Mouse (Mus musculus) cerebellum, adult 9-10 months (tissue): ENCODE data around the gene Maml1.
A peak's percentile ranks its signal among the peaks of the same experiment; 100 is the strongest.
"Not testable (repeated sequence)": the region's sequence is repeated elsewhere in the genome, so short reads cannot be mapped to it uniquely, and the experiment has no call there.

ENCODE experiments used
- DNase-seq: peaks from one replicate; pipeline ENCODE4 v3.0.0; 2022

Maml1 gene

DNA sequence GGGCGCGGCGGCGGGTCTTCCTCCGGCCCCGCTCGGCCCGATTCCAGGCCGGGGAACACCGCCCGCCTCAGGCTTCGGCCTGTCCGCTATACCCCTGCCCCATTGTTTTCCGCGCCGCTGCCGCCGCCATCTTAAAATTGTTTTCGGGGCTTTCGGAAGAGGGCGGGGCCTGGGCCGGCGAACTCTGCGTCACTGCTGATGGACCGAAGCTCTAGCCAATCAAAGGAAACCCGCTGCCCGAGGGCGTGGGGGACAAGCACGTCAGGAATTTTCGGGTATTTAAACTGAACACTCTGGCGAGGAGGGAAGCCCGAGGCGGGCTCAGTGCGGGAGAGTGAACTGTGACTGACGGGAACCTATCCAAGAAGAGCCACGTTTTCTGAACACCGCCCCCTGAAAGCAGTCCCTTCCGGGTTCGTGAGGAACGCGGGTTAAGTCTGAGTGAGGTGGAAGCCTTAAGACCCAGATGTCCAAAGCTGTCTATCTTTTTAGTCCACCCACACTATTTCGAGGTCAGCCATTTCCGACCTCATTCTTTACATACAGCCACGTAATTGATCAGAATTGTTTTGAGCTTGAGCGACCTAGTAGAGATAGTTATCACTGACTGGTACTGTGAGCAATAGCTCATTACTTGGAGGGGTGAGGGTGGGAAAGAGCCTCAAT is at the start of gene Maml1:
Gene Maml1 (minus strand): TSS at position 122 of the 666 bp plus-strand sequence.
- peak; percentile 98 for DNase-seq

DNA sequence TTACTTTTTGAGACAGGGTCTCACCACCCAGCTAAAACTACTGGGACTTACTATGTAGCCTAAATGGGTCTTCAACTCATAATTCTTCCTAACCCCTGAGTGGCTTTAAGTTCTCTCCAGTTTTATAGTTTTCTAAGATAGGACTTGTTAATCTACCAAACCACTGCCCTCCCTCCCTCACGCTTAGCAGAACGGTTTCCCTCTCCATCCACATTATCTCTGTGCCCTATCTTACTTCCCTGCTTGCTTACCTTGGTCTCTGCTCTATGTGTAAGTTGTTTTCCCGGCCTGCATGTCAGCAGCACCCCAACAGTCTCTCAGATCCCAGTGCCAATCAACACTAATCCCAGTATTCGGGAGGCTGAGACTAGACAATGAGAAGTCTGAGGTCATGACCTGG is 44.8 kb upstream of the Maml1 start:
- DNase-seq = no peak

DNA sequence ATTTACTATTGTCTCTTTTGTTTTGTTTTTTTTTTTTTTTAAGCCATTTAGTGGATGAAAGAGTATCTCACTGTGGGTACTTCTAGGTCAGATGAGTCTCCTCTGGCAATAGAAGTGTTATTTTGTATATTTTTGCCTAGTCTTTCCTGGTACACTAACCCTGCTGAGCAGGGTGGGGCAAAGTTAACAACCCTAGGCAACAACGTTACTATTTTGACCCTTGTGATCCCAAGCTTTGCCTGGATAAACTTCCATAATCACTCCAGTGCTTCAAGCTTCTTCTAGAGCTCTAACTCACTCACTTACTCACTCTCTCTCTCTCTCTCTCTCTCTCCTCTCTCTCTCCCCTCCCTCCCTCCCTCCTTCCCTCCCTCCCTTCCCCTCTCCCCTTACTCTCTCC is 44.0 kb upstream of the Maml1 start:
- no peak for DNase-seq

DNA sequence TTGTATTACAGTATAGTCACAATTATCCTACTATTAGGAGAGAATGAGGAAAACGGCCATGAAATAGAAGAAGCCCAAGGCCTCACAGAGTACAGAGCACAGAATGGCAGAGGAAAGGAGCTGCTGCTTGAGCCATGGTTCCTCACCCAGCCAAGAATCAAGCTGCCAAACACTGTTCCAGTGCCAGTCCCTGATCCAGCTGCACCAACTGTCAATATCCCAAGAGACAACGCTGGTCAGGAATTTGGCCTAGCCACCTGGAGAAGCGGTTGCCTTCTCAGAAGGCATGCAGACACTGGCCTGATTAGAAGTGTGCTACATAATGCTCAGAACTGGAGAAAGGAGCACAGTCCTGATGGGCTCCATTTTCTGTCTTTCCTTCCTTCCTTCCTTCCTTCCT is 41.1 kb upstream of the Maml1 start:
- DNase-seq = no peak

DNA sequence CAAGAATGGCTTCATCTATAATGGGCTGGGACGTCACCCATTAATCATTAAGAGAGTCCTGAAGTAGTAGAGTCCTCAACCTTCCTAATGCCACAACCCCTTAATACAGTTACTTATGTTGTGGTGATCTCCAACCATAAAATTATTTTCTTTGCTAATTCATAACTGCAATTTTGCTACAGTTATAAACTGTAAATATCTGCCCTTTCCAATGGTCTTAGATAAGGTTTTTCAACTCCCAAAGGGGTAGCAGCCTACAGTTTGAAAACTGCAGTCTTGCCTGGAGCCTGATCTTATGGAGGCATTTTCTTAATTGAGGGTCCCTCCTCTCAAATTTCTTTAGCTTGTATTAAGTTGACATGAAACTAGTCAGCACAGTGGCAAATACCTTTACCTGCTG is 37.3 kb upstream of the Maml1 start:
- no peak for DNase-seq

DNA sequence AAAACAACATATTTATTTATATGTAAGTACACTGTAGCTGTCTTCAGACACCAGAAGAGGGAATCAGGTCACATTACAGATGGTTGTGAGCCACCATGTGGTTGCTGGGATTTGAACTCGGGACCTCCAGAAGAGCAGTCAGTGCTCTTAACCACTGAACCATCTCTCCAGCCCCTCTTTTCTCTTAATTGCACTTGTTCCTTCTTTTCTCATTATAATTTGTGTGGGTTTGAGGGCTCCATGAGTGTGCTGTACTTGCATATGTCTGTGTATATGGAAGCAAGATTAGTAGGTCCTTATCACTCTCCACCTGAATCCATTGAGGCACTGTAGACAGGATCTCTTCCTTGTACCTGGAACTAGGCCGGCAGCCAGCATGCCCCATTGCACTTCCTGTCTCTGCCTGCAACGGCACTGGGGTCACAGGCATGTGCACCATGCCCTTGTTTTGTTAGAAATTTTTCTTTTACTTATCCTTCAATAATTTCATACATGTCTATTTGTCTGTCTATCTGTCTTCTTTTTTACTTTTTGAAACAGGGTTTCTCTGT is 36.0 kb upstream of the Maml1 start:
- DNase-seq = no peak

DNA sequence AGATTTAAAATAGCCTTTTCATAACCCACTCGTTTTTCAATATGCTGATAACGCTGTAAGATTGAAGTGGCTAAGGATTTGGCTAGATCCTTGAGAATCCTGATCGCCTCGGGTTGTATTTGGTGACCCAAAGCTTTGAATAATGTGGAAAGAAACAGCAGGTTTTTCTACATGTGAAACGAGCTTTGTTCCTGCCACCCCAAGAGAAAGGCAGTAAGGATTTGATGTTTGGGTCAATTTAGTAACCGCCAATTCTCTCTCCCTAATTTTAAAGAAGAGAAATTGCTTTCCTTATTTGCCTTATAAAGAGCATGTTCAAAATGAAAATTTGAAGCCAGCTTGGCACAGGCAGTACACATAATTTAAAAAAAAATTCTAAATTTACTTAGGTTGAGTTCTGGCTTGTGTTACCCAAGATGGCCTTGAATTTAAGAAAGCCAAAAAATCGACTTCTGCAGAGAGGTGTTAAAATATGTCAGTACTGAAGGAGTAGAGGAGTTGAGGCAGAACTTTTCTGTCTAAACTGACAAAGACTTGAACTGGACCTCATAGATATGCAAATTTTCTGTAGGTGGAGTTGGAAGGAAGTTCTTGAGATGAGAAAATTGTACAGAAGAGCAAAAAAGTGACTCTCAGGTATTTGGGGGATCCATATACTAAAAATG is 34.3 kb upstream of the Maml1 start:
- no peak for DNase-seq

DNA sequence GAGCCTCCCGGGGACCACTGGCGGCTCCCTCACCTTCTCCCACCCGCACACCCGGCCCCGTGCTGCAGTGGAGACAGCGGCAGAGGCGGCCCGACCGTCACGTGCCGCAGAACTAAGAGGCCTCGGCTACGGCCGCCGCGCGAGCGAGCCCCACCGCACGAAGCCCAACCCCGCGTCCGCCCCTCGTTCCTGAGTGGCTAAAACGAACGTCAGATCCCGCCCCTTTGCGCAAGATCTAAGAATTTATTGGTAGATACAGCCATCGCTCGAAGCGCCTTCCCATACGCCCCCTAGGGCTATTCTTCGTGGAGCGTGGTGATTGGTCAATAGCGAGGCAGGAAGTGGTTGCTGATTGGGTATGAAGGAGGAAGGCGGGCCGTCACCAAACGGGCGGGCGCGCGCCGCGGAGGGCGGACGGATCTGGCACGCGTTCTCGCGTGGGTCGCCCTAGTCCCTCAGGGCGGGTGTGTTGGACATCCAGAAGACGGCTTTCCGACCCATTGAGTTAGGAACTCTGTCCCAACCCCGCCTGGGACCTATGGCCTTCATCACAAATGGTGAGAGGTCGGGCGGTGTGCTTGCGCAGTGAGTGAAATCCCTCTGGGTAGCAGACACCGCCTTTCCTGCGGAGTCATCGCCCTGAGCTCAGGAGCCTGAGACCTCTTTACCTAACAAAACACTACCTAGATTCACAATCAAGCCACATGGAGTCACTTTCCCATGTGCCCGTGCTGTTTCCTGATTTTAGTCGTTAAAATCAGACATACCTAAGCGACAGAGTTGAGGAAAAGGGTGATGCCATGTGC is 33.6 kb upstream of the Maml1 start, which contains the start of gene Canx:
Gene Canx (minus strand): TSS at position 178 of the 806 bp plus-strand sequence.
- DNase-seq = peak; percentile 100

DNA sequence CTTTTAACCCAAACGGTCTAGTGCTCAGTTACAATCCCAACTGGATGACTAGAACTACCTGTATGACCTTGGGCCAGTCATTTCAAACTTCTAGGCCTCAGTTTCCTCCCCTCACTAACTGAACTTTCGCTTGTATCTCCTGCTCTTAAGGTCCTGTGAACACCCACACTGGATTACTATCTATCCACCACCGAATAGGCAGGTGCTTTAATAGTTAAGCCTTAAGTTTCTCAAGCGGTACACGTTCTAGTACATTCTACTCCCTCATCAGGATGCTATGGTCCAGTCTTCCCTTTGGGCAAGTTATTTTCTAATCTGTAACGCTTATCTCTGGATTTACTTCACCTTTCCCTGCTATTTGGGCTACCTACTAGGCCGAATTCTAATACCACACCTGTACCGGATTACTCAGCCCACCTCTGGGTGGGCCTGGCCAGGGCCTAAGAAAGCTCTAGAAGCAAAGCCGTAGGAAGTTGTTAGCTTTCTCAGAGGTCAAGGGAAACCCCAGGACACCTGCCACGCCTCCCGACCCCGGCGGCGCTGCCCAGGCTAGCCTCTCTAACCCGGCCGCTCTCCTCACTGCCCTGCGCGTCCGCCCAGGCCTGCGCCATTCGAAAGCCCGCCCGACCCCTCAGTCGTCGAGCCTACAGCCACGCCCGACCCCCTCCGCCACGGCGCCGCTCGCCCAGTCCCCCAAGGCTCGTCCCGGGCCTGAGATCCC is 32.8 kb upstream of the Maml1 start:
- peak; percentile 28 for DNase-seq

DNA sequence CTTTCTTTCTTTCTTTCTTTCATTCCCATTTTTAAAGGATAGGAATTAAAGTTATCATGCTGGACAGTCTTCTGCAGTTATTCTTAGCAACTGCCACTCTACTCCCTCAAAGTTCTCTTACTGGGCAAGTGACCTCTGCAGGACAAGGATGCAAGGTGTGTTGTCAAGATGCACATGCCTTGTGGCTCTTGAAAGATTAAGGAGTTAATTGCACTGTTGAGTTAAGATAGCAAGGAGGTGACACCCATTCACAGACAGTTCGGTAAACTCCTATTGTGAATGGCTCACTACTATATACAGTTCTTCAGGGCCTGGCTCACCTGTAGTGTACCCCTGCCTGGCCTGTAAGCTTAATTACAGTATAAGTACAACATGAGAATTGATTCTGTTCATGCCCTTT is 31.7 kb upstream of the Maml1 start:
- no peak for DNase-seq

DNA sequence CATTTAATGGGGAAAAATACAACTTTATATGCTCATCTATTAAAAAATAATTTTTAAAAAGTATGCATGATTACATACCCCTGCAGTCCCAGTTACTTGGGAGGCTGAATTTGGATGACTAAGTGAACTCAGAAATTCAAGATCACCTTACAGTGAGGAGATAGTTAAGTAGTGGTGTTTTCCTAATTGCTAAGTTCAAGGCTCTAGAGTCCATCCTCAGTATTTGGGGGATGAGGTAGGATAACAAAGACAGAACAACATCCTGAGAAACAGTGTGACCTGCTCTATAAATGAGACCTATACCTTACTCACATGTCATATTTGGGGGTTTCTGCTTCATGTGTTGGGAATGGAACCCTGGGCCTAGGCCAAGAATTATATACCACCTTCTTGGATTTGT is 30.2 kb upstream of the Maml1 start:
- no peak for DNase-seq

DNA sequence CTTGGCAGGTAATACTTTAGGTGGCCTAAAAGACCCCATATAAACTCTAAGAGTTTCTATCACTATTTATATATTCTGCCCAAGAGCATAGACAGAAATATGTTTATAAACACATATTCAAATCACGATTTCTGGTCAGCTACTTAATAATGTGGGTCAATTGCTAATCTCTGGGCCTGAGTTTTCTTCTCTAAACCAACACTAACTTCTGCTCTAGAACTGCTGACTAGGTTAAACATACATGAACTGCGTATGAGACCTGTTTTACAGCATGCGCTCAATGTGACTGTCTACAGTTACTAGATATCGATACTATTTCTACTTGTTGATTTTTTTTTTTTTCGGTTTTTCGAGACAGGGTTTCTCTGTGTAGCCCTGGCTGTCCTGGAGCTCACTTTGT is 29.1 kb upstream of the Maml1 start:
- DNase-seq = no peak

DNA sequence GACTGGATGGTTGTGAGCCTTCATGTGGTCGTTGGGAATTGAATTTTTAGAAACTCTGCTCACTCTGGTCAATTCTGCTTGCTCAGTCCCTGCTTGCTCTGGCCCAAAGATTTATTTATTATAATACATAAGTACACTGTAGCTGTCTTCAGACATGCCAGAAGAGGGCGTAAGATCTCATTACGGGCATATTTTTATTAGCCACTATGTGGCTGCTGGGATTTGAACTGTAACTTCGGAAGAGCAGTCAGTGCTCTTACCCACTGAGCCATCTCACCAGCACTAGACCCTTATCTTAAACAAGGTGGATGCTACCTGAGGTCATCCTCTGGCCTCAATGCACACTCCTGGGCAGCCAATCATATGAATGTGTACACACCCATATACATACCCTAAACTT is 27.2 kb upstream of the Maml1 start:
- DNase-seq = not testable (repeated sequence)

DNA sequence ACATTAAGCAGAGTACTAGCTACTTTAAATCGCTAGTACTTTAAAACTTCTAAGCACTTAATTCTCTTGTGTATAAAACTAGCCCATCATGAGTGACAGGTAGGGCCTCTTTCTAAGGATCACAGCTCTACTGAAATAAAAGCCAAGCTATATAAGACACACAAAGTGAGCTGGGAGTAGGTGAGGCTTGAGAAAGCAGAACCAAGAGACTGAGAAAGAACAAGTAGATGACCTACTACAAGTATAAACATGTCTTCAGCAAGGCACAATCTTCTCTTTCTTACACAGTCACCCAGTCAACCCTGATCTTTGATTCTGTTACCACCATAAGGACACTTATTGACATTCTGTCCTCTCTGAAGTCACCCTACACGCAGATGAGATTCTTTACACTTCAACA is 20.7 kb upstream of the Maml1 start:
- no peak for DNase-seq

DNA sequence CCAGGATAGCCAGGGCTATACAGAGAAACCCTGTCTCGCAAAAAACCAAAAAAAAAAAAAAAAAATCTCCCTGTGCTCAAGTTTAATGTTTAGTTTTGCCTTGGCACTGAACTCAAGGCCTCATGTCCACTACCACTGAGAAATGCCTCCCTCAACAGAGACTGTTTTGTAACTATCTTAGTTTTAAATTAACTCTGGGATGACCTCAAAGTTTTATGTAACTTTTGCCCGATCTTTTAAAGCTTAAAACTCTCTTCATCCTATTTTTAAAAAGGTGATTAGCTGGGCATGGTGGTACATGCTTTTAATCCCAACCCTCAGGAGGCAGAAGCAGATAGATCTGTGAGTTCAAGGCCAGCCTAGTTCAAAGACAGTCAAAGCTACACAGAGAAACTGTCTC is 11.3 kb upstream of the Maml1 start:
- DNase-seq = no peak

DNA sequence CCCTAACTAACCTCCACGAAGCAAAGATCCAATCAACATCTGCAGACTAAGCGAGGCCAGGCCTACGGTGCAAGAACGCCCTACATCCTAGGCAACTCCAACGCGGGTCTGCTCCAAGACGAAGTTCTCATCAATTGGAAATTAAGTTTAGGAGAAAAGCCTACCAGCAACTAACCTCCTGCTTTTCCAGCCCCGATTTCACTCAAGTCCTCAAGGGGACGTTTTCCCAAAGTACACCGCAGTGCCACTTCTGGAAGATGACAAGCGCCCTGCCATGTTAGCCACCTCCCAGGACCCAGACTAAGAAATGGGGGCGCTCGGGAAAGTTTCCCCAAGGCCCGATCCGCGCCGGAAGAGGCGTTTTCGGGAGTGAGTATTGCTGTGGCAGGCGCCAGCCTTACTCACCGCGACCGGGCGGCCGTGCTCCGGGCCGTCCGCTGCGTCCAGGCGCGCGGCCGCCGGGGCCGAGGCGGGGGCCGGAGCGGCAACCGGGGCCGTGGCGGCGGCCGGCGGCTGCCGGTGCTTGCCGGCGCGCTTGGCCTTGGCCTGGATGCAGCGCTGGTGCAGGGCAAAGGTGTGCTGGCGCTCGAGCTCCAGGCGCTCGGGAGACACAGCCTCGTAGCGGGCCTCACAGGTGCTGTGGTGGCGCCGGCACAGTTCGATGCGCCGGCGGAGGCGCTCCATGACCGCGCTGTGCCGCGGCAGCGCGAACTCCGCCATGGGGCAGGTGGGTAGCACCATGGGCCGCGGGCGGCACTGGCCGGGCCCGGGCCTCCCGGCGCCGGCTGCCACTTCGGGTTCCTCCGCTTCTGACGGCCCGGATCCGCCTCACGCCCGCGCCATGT is 568 bp downstream of the Maml1 start:
- DNase-seq = peak; percentile 58

DNA sequence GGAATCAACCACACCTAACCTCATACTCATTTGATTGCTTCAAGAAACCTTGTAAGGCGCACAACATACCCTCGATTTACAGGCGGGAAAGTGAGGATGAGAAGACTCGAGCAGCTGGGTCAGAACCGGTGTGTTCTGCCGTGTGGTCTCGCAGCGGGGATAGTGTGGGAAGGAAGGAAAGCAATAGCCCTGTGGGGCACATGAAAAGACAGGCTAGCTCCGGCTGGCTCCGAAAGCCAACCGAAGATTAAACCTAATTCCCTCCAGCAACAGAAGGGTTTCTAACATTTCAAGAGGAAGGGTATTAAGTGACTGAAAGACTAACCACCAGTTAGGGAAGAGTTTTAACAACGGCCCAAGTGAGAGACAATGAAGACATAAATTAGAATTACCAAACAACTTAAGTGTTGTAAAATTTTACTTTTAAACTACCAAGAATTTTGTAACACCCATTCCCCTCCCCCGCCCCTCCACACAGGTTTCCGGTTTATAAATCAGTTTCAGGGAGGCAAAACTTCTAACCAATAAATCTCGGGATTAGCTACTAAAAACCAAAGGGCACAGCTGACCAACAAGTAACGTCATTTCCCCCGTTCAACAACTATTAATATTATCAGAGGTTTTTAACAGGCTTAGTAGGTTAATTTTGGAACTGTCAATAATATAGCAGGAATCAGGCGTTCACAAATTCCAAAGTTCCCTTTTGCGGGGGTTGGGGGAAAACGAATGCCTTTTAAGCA is 1.5 kb downstream of the Maml1 start:
- no peak for DNase-seq

DNA sequence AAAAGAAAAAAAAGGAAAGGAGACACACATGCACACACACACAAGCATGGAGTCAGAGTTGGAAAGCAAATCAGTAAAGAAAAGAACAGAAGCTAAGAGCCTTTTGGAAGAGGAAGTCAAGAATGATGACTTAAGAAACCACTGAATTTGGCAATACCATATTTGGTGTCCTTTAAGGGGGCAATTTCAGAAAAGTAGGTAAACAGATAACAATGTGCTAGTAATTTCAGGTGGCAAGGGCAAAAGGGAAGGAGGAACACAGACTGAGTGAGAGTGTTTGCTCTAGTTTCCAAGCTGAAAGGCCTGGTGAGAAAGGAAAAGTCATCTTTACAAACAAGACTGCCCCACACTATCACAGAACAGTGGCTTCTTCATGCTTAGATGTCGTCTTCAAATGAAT is 5.7 kb downstream of the Maml1 start:
- DNase-seq = no peak

DNA sequence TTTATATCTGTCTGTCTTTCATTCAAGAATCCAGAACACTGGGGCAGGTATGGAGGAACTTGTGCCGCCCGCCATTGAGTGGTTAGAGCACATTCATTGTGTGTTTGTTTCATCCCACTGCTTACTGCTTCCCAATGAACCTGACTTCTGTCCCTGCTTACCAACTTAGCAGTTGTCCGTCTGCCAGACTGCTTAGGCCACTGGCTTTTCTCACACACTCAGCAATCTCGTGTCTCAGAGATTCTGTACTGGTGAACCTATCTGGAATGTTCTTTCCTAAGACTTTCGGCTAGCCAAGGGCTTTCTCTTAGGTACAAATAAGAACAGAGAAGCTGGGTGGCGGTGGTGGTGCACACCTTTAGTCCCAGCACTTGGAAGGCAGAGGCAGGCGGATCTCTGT is 6.4 kb downstream of the Maml1 start:
- DNase-seq = no peak

DNA sequence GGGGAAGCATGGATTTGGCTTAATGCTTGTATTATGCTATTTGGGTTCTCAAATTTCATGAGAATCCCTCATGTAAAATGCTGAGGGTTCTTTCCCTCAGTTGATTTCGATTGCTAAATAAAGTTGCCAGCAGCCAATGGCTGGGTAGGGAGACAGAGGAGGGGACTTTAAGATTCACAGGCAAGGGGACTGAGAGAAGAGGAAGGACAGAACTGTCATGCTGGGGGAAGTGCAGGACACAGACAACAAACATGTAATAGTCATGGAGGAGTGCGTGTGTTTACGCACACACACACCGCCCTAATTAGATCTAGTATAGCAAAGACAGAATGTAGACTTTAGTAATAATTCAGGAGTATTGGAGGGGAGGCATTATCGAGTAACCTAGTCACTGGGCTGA is 6.8 kb downstream of the Maml1 start:
- no peak for DNase-seq

DNA sequence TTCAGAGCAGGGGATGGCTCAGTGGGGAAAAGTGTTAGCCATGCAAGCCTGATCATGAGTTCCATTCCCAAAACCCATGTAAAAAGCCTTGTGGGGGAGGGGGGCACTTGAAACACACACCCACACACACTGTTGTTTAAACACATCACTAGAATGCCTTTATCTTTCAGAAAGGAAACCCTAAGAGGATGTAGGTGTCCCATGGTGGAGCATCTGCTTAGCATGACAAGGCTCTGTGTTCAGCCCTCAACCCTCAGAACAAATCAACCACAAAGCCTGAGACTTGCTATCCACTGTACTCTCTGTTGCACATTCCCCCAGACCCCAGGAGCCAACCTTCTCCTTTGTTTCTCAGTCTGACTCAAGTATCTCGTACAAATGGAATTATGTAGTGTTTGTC is 12.1 kb downstream of the Maml1 start:
- DNase-seq = no peak
